Mouse (Mus musculus): ENCODE measurements at regions not wholly inside any gene's neighbourhood (a gene's known extent, or its start where the extent isn't known, plus 50 kb on each side); places are given as distances from the start of the nearest gene placed in this dataset.

GRCm38 (mm10) chr4:4920256-4920655 is 127.1 kb upstream of the Impad1 start:
- no peak for TF ChIP-seq CTCF (IDR thresholded peaks at IDR 0.05; ENCODE audit: low read depth, low read length)
- no peak for TF ChIP-seq POLR2A (IDR thresholded peaks at IDR 0.05; ENCODE audit: extremely low read depth, insufficient read depth, low read length)

All from liver, adult 2 months (tissue).